Mouse (Mus musculus) embryonic facial prominence, embryonic 12.5 days (tissue): ENCODE measurements at regions not wholly inside any gene's neighbourhood (a gene's known extent, or its start where the extent isn't known, plus 50 kb on each side); places are given as distances from the start of the nearest gene placed in this dataset.
A peak's percentile ranks its signal among the peaks of the same experiment; 100 is the strongest.

Experiments used
- ATAC-seq: fragments of 200-750 bp; cut with Nextera tagmentation; 2 replicates; pipeline ENCODE4 v1.8.0; 2017; ENCODE audit not compliant: insufficient number of reproducible peaks, insufficient read depth, low FRiP score, low TSS enrichment
- H3K27ac ChIP-seq: fragments of 300-500 bp; sonication (generic); 2 replicates; pipeline ENCODE4 v1.5.1; 2016; ENCODE audit warnings: mild to moderate bottlenecking
- H3K27me3 ChIP-seq: fragments of 300-500 bp; sonication (generic); 2 replicates; pipeline ENCODE4 v1.6.1; 2016; ENCODE audit warnings: mild to moderate bottlenecking, moderate library complexity
- H3K36me3 ChIP-seq: fragments of 300-500 bp; sonication (generic); 2 replicates; pipeline ENCODE4 v1.6.1; 2016; ENCODE audit warnings: mild to moderate bottlenecking
- H3K4me1 ChIP-seq: fragments of 300-500 bp; sonication (generic); 2 replicates; pipeline ENCODE4 v1.6.1; 2016
- H3K4me2 ChIP-seq: fragments of 300-500 bp; sonication (generic); replicated peaks from 2 replicates; pipeline ENCODE4 v1.6.1; 2016; ENCODE audit warnings: mild to moderate bottlenecking, moderate library complexity
- H3K4me3 ChIP-seq: fragments of 300-500 bp; sonication (generic); 2 replicates; pipeline ENCODE4 v1.5.1; 2016; ENCODE audit warnings: mild to moderate bottlenecking
- H3K9ac ChIP-seq: fragments of 300-500 bp; sonication (generic); 2 replicates; pipeline ENCODE4 v1.6.1; 2016; ENCODE audit warnings: mild to moderate bottlenecking, moderate library complexity
- H3K9me3 ChIP-seq: fragments of 300-500 bp; sonication (generic); 2 replicates; pipeline ENCODE4 v1.6.1; 2016; ENCODE audit warnings: mild to moderate bottlenecking, moderate library complexity
- WGBS: fragments of 180-500 bp; shearing (Covaris S2); methylation state at CpG from one replicate; pipeline ENCODE4 v1.1.7; 2016; 5-methylcytosine and 5-hydroxymethylcytosine counted together

- no peak overlapping the region for H3K9ac ChIP-seq
- ATAC-seq, result no peak
Observed at GRCm38 (mm10) chr10:117916280-117916679, 70.4 kb upstream of the Rap1b start.

GRCm38 (mm10) chr10:117917870-117918269 is 72.0 kb upstream of the Rap1b start:
- no peak for ATAC-seq
- 68% methylated on average over 2 of the region's 2 CpGs for WGBS
- no peak overlapping the region for H3K27ac ChIP-seq
- no peaks in the 10 kb centered on the region for H3K9me3 ChIP-seq
- H3K4me2 ChIP-seq, result no peak overlapping the region
- H3K27me3 ChIP-seq, result no peaks in the 10 kb centered on the region
- no peak overlapping the region for H3K9ac ChIP-seq
- H3K36me3 ChIP-seq, result no peaks in the 10 kb centered on the region
- no peak overlapping the region for H3K4me3 ChIP-seq
- H3K4me1 ChIP-seq, result no peaks in the 10 kb centered on the region

More at GRCm38 (mm10) chr10:117916280-117916679, 70.4 kb upstream of the Rap1b start:
- Histone ChIP-seq H3K27ac (no peak overlapping the region), H3K27me3 (no peaks in the 10 kb centered on the region), H3K9me3 (no peaks in the 10 kb centered on the region), H3K4me2 (no peak overlapping the region), H3K4me3 (no peak overlapping the region), H3K36me3 (no peaks in the 10 kb centered on the region), H3K4me1 (no peaks in the 10 kb centered on the region)
- 53% methylated on average over 7 of the region's 7 CpGs for WGBS

- ATAC-seq, result no peak
- no peaks in the 10 kb centered on the region for H3K9me3 ChIP-seq
- H3K4me1 ChIP-seq, result no peaks in the 10 kb centered on the region
- H3K9ac ChIP-seq, result no peak overlapping the region
- no peak overlapping the region for H3K27ac ChIP-seq
- WGBS, result 63% methylated on average over 8 of the region's 8 CpGs
- H3K27me3 ChIP-seq, result no peaks in the 10 kb centered on the region
- no peak overlapping the region for H3K4me2 ChIP-seq
- no peak overlapping the region for H3K4me3 ChIP-seq
- no peaks in the 10 kb centered on the region for H3K36me3 ChIP-seq
Observed at GRCm38 (mm10) chr10:117918616-117919015, 72.8 kb upstream of the Rap1b start.

- 90% methylated on average over 7 of the region's 7 CpGs for WGBS
- no peaks in the 10 kb centered on the region for H3K27me3 ChIP-seq
- ATAC-seq, result no peak
Observed at GRCm38 (mm10) chr10:117919186-117919941, 73.5 kb upstream of the Rap1b start.

GRCm38 (mm10) chr10:117925186-117925585 is 79.4 kb upstream of the Rap1b start:
- Histone ChIP-seq H3K9me3 (no peaks in the 10 kb centered on the region), H3K27me3 (no peaks in the 10 kb centered on the region)
- no peak for ATAC-seq

More at GRCm38 (mm10) chr10:117919186-117919941, 73.5 kb upstream of the Rap1b start:
- Histone ChIP-seq H3K9ac (no peak overlapping the region), H3K4me2 (no peak overlapping the region), H3K9me3 (no peaks in the 10 kb centered on the region), H3K4me1 (no peaks in the 10 kb centered on the region), H3K27ac (no peak overlapping the region), H3K4me3 (no peak overlapping the region), H3K36me3 (no peaks in the 10 kb centered on the region)

GRCm38 (mm10) chr10:117925611-117926555 is 80.0 kb upstream of the Rap1b start:
- no peak overlapping the region for H3K4me2 ChIP-seq
- H3K27me3 ChIP-seq, result no peaks in the 10 kb centered on the region
- no peaks in the 10 kb centered on the region for H3K4me1 ChIP-seq
- ATAC-seq, result no peak
- no peaks in the 10 kb centered on the region for H3K36me3 ChIP-seq
- 93% methylated on average over 31 of the region's 31 CpGs for WGBS
- no peak overlapping the region for H3K4me3 ChIP-seq
- no peaks in the 10 kb centered on the region for H3K9me3 ChIP-seq
- H3K27ac ChIP-seq, result no peak overlapping the region
- no peak overlapping the region for H3K9ac ChIP-seq

More at GRCm38 (mm10) chr10:117925186-117925585, 79.4 kb upstream of the Rap1b start:
- Histone ChIP-seq H3K4me1 (no peaks in the 10 kb centered on the region), H3K27ac (no peak overlapping the region), H3K36me3 (no peaks in the 10 kb centered on the region), H3K9ac (no peak overlapping the region), H3K4me3 (no peak overlapping the region), H3K4me2 (no peak overlapping the region)
- whole genome bisulfite sequencing, result 96% methylated on average over 7 of the region's 7 CpGs

GRCm38 (mm10) chr10:117928998-117929397 is 83.2 kb upstream of the Rap1b start:
- ATAC-seq, result no peak
- 57% methylated on average over 5 of the region's 5 CpGs for WGBS

GRCm38 (mm10) chr10:117934797-117935196 is 89.0 kb upstream of the Rap1b start:
- Histone ChIP-seq H3K4me3 (no peak overlapping the region), H3K4me2 (no peak overlapping the region), H3K27me3 (no peaks in the 10 kb centered on the region), H3K9me3 (no peaks in the 10 kb centered on the region), H3K4me1 (no peaks in the 10 kb centered on the region), H3K27ac (no peak overlapping the region), H3K9ac (no peak overlapping the region), H3K36me3 (no peaks in the 10 kb centered on the region)
- ATAC-seq, result no peak
- WGBS, result 73% methylated on average over 9 of the region's 9 CpGs

More at GRCm38 (mm10) chr10:117928998-117929397, 83.2 kb upstream of the Rap1b start:
- H3K4me2 ChIP-seq, result no peak overlapping the region
- H3K36me3 ChIP-seq, result no peaks in the 10 kb centered on the region
- no peak overlapping the region for H3K4me3 ChIP-seq
- H3K27me3 ChIP-seq, result no peaks in the 10 kb centered on the region
- no peak overlapping the region for H3K27ac ChIP-seq
- no peaks in the 10 kb centered on the region for H3K9me3 ChIP-seq
- H3K4me1 ChIP-seq, result no peaks in the 10 kb centered on the region
- no peak overlapping the region for H3K9ac ChIP-seq

GRCm38 (mm10) chr10:117938717-117939116 is 92.9 kb upstream of the Rap1b start:
- H3K9ac ChIP-seq, result no peak overlapping the region
- H3K4me3 ChIP-seq, result no peak overlapping the region
- H3K4me2 ChIP-seq, result no peak overlapping the region
- H3K27ac ChIP-seq, result no peak overlapping the region
- ATAC-seq, result no peak
- no peaks in the 10 kb centered on the region for H3K9me3 ChIP-seq
- WGBS, result 75% methylated on average over 8 of the region's 8 CpGs
- H3K36me3 ChIP-seq, result no peaks in the 10 kb centered on the region
- no peaks in the 10 kb centered on the region for H3K27me3 ChIP-seq
- H3K4me1 ChIP-seq, result peaks cover 4% of the 10 kb centered on the region

GRCm38 (mm10) chr10:117940441-117941265 is 94.8 kb upstream of the Rap1b start:
- Histone ChIP-seq H3K4me1 (peaks cover 4% of the 10 kb centered on the region), H3K4me2 (0 out of 2 replicates have a peak overlapping the region, but pooled peaks have one; percentile 13), H3K36me3 (no peaks in the 10 kb centered on the region), H3K27me3 (no peaks in the 10 kb centered on the region), H3K4me3 (no peak overlapping the region), H3K9me3 (no peaks in the 10 kb centered on the region), H3K27ac (no peak overlapping the region), H3K9ac (no peak overlapping the region)
- no peak for ATAC-seq
- 43% methylated on average over 10 of the region's 10 CpGs for WGBS

- Histone ChIP-seq H3K4me1 (peaks cover 4% of the 10 kb centered on the region), H3K9me3 (no peaks in the 10 kb centered on the region), H3K27ac (no peak overlapping the region), H3K9ac (no peak overlapping the region), H3K27me3 (no peaks in the 10 kb centered on the region), H3K36me3 (no peaks in the 10 kb centered on the region), H3K4me3 (no peak overlapping the region), H3K4me2 (no peak overlapping the region)
- no peak for ATAC-seq
- 55% methylated on average over 3 of the region's 3 CpGs for WGBS
Observed at GRCm38 (mm10) chr10:117941266-117941651, 95.4 kb upstream of the Rap1b start.
